Mouse (Mus musculus) C2C12 (cell line): ENCODE data around the gene Fbxo9.

Experiments
- CTCF ChIP-seq: IDR thresholded peaks from one replicate; pipeline ENCODE4 v1.5.1; 2011; ENCODE audit not compliant: control insufficient read depth, insufficient read depth, insufficient read length
- MAX ChIP-seq: IDR thresholded peaks from one replicate; pipeline ENCODE4 v1.6.1; 2011; ENCODE audit warnings: mild to moderate bottlenecking, control low read depth
- MYOD1 ChIP-seq: IDR thresholded peaks from one replicate; pipeline ENCODE4 v1.6.1; 2011; ENCODE audit warnings: low read depth; ENCODE audit not compliant: control insufficient read depth, insufficient read length
- USF1 ChIP-seq: IDR thresholded peaks from one replicate; pipeline ENCODE4 v1.6.1; 2011; ENCODE audit warnings: low read depth, mild to moderate bottlenecking, control low read depth, moderate library complexity

GRCm38 (mm10) chr9:78071626-78072025 lies 37.2 kb downstream of the Fbxo9 start:
- no peak for TF ChIP-seq MAX
- no peak for TF ChIP-seq CTCF
- TF ChIP-seq USF1 = no peak
- TF ChIP-seq MYOD1 = no peak
